Mouse (Mus musculus) myocyte (in vitro differentiated cells): ENCODE measurements around the gene Vkorc1.

Experiments used
- CEBPB ChIP-seq: IDR thresholded peaks from 2 replicates; pipeline ENCODE4 v1.6.1; 2011; ENCODE audit warnings: mild to moderate bottlenecking, moderate library complexity; ENCODE audit not compliant: poor library complexity, insufficient read depth, severe bottlenecking
- E2F4 ChIP-seq: IDR thresholded peaks from one replicate; pipeline ENCODE4 v1.6.1; 2011; ENCODE audit warnings: mild to moderate bottlenecking, control low read depth, moderate library complexity; ENCODE audit not compliant: insufficient read depth
- MAX ChIP-seq: IDR thresholded peaks from one replicate; pipeline ENCODE4 v1.6.1; 2011; ENCODE audit warnings: low read depth, mild to moderate bottlenecking, control low read depth
- MYOD1 ChIP-seq, 3 experiments: IDR thresholded peaks; one replicate each; pipeline ENCODE4 v1.6.1; 2011; ENCODE audit warnings: control low read depth in 2 of 3, low read depth in 2 of 3, mild to moderate bottlenecking in 2 of 3, moderate library complexity in 1 of 3; ENCODE audit not compliant: insufficient read length in 2 of 3, control insufficient read depth in 1 of 3
- MYOG ChIP-seq, 3 experiments: IDR thresholded peaks; one replicate each; pipeline ENCODE4 v1.6.1; 2011; ENCODE audit warnings: control low read depth in 2 of 3, low read depth in 2 of 3, mild to moderate bottlenecking in 2 of 3; ENCODE audit not compliant: insufficient read length in 2 of 3, control insufficient read depth in 1 of 3, insufficient read depth in 1 of 3
- POLR2A ChIP-seq: IDR thresholded peaks from one replicate; pipeline ENCODE4 v1.6.1; 2011; ENCODE audit warnings: low read depth, mild to moderate bottlenecking, control low read depth, moderate library complexity; ENCODE audit not compliant: insufficient read length
- SRF ChIP-seq: IDR thresholded peaks from one replicate; pipeline ENCODE4 v1.6.1; 2011; ENCODE audit warnings: low read depth; ENCODE audit not compliant: control insufficient read depth, insufficient read length
- TCF12 ChIP-seq: IDR thresholded peaks from one replicate; pipeline ENCODE4 v1.6.1; 2011; ENCODE audit warnings: mild to moderate bottlenecking, control low read depth; ENCODE audit not compliant: poor library complexity, insufficient read depth, severe bottlenecking
- USF1 ChIP-seq: IDR thresholded peaks from one replicate; pipeline ENCODE4 v1.6.1; 2011; ENCODE audit warnings: low read depth, mild to moderate bottlenecking, control low read depth, moderate library complexity

GRCm38 (mm10) chr7:127890798-127891197 lies 4.6 kb downstream of the Vkorc1 start, which contains the start of gene Prss53:
- TF ChIP-seq POLR2A (no peak), MYOD1 (IDR thresholded peaks at IDR 0.05; ENCODE audit: control insufficient read depth in 1 of 3, insufficient read length in 2 of 3, low read depth in 2 of 3) (no peak), E2F4 (no peak), SRF (no peak), USF1 (no peak), TCF12 (no peak), MYOG (IDR thresholded peaks at IDR 0.05; ENCODE audit: control insufficient read depth in 1 of 3, insufficient read depth in 1 of 3, insufficient read length in 2 of 3, low read depth in 2 of 3) (no peak), CEBPB (no peak), MAX (no peak)
